Mouse (Mus musculus) liver, embryonic 14.5 days (tissue): Measurements from ENCODE around the gene Kcnh8.

Experiments used
- CTCF ChIP-seq: IDR thresholded peaks from 2 replicates; pipeline ENCODE4 v1.5.1; 2016; ENCODE audit warnings: antibody characterized with exemption, low read depth, control low read depth
- EP300 ChIP-seq: IDR thresholded peaks from 2 replicates; pipeline ENCODE4 v1.6.1; 2016; ENCODE audit warnings: antibody characterized with exemption, low read depth

DNA sequence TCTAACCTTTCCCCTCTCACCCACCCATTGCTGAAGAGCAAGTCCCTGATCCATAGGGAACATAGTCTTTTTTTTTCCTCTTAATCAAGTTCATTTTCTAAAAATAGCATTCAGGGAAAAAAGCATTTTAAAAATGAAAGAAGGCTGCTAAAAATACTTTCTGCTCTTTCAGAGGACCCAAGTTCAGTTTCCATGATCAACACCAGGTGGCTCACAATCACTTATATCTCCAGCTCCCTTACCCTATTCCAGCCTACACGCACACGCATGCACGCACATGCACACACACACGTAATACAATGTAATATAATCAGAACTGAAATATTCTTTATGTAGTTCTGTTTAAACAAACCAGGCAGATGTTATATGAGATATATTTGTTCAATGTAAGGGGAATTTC is 378.4 kb downstream of the Kcnh8 start:
- TF ChIP-seq CTCF (no peak), EP300 (no peak)
